Mouse (Mus musculus) T-helper 17 cell (primary cell): ENCODE results near the gene Galntl5.
"Not testable (repeated sequence)": the region's sequence is repeated elsewhere in the genome, so short reads cannot be mapped to it uniquely, and the experiment has no call there.

Experiments used
- in situ Hi-C, 2 experiments: fragments of 300-600 bp; cut with MboI, MseI; formaldehyde crosslinking; loops; 1 replicate in 1 of 2; 2 replicates in 1 of 2; pipeline ENCODE4 v1.15.1; 2025; ENCODE audit warnings: high pct_unique_total_duplicates in 2 of 2

Galntl5 gene

DNA sequence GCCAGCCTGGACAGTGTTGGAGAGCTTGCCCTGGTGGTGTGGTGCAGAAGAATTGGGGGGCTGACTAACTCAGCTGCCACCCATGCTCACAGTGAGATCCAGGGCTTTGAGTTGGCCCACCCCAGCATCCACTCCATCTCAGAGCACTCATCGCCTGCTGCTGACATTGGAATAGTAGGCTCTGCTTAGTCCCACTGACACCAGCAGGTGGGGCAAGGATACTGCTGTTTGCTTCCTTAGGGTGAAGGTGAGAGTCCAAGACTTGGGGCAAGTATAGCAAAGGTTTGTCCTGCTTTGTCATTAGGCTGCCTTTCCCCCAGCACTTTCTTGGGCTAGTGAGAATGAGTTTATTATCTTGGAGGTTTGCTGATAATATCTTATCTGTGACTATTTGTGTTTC, 7.5 kb downstream of the Galntl5 start:
- in situ Hi-C loops = loop anchor here in 1 of 2 experiments (10.0 kb wide), 2 partner anchors 556 to 646 kb away; no protein-coding TSS in a partner anchor

DNA sequence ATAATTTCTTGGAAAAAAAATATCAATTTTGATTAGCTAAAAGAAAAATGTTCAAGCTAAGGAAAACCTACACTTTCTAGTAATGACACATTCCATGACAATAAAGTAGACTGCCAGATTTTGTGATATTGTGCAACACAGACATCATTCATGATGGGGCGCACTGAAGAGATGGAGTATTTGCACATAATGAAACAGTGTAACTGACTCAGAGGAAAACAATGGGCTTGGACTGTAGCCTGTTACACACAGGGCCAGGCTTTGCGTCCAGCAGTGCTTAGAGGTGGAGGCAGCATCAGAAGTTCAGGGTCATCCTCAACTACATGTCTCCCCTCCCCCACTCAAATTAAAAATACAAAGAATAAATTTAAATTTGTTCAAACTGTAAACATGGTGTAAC, 9.3 kb downstream of the Galntl5 start:
- in situ Hi-C loops = no loop called here

DNA sequence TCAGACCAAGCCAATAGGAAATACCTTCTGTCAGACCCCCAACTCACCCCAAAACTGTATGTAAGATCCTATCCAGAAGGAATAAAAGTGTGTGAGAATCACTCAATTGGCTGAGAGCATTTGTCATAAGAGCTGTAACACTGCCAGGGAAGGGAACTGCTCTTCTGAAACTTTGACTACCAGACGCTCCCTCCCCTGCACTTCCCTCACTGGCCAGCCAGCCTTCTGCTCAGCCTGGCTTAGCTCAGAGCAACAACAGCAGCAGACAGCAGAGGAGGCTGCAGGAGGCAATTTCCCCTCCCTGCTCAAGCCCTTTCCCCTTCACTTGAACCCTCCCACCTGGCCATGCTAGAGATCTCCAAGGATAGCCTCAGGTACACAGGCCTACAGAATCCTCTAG, 30.6 kb downstream of the Galntl5 start:
- in situ Hi-C loops = loop anchor here in 1 of 2 experiments (5.0 kb wide), 1 partner anchor 455 kb away; the partner anchor contains the start of gene Crygn

DNA sequence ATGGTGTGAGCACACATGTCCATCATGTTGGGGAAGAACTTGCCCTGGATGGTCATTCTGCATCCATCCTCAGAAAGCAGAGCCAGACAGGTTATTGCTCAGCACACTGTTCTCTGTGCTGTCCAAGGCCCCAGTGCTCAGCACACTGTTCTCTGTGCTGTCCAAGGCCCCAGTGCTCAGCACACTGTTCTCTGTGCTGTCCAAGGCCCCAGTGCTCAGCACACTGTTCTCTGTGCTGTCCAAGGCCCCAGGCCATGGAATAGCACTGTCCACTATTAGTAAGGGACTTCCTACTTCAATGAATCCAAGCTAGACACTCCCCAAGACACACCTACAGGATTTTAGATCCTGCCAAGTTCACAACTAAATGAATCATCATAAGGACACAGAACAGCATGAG, 32.0 kb downstream of the Galntl5 start:
- in situ Hi-C loops = loop anchor here in 1 of 2 experiments (5.0 kb wide), 1 partner anchor 456 kb away; the partner anchor contains the start of gene Crygn

DNA sequence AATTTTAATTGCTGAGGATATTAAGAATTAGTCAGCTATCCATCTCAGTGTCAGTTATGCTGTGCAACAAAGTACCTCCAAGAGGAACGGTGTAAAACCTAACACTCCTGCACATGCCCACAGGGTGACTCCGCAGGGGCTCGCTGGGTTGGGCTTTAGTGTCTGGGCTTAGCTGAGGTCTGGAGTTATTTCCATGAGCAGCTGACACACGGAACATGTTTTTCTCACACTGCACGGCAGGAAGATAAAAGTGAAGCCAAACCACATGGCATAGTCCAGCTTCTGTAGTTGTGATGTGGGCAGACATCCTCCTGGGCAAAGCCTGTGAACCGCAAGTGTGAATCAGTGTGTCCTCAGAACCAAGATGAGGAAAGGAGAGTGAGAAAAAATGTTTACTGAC, 33.7 kb downstream of the Galntl5 start:
- in situ Hi-C loops = no loop called here

DNA sequence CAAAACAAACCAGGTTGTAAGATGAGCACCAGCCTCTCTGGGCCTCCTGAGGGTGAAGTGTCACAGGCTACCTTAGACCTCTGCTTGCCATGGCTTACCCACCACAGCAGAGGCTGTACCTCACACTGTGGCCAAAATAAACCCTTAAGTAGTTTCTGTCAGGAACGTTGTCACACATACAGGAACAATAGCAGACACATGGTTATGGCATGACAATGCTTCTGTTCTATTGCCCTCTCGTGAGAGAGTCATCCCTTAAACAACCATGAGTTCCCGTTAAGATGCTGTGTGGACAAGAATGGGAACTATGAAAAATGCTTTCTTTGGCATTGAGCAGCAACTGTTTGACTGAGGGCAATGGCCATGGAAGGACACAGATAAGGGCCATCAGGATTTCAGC, 40.3 kb downstream of the Galntl5 start, which contains the start of gene Galnt11:
TSS of gene Galnt11 (plus strand) at position 301 of the 400 bp plus-strand sequence.
- in situ Hi-C loops = no loop called here

DNA sequence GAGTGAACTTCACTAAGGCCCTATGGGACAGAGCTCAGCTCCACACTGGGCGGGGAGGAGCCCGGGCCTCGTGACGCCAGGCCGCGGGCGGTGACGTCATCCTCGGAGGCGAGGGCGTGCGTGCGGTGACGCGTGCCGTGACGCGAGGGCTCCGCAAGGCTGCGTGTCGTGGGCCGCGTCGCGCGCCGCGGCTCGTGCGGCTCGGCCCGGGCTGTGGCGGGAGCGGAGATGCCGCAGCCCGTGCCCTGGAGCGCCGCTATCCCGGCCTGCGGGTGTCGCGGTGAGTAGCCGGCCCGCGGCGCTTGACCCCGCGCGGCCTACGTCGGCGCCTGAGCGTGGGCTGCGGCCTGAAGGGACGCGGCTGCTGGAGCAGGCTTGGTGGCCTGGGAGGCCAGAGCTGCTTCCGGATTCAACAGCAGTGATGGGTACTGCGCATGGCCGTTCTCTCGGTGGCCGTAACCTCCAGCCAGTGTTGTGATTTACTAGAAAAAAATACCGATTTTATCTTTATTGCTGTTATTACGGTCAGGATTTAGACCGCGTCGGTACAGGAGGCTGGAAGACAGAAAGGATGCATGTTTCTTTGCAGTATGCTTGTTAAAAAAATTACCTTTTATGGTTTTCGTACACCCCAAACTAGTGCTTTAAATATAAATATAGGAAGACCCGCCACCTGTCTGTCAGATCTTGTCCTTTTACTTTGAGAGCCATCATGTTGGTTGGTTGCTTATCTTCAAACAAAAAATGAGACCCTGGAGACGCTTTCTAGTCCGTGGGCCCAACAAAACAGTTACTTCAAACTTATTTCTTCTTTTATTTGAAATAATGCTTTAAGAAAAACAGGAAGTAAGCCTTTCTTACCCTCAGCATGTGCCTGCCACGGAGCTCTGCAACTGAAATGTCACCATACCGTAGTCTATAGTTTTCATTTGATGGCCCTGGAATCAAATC, 41.8 kb downstream of the Galntl5 start, which contains the start of gene E130116L18Rik:
TSS of gene E130116L18Rik (minus strand) at position 402 of the 951 bp plus-strand sequence.
- in situ Hi-C loops = no loop called here

DNA sequence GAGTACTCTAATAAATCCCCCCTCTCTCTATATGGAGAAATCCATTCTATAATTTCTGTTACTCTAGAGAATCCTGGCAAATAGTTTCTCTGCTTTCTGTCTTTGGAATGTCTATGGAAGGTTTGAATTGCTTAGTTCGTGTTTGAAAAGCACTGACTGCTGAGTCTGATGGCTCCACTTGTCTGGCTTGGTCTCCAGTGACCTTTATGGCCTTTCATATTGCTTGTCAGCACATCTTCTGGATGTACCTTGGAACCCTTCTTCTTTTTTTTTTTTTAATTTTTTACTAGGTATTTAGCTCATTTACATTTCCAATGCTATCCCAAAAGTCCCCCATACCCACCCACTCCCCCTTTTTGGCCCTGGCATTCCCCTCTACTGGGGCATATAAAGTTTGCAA, 43.1 kb downstream of the Galntl5 start:
- in situ Hi-C loops = not testable (repeated sequence)

DNA sequence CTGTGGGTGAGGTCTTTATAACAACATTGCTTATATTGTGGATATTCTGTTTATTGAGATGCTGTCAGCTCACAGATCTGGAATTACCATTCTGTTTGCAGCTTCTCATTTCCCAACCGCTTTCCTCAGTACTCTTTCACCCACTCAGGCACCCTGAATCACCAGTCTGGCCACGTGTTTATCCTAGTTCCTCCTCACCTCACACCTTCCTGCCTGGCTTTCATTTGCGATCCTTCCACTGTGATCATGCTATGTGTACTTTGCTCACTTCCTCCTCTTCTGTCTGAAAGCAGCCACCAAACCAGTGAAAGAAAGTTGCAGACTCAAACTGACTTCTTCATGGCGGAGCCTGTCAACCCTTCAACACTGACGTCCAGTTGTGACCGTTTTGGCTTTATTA, 61.8 kb downstream of the Galntl5 start:
- in situ Hi-C loops = no loop called here

DNA sequence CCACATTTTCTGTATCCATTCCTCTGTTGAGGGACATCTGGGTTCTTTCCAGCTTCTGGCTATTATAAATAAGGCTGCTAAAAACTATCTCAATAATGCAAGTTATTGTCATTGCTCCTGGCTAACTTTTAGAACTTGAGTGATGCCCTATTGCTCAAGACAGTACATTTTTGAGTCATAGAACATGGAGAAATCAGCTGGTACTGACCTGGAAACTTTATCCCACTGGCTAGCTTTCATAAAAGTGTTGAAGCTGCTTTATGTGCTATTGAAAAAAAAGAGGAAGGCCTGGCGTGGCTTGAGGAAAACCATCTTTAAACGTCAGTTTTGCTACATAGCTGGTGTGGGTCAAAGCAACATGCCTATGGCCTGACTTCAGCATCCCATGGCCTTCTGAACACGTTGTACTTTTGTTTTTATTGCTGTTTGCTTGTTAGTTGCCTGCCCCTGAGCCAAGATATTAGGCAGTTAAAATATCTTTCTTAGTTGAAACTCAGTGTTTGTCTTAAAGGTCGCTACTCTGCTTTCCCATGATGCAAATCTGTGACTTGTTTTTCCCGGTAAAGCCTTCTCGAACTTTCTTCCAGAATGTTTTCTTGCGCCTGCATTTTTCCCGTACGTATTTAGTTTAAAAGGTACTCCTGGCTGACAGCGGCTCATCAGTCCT, 64.7 kb downstream of the Galntl5 start:
- in situ Hi-C loops = no loop called here

DNA sequence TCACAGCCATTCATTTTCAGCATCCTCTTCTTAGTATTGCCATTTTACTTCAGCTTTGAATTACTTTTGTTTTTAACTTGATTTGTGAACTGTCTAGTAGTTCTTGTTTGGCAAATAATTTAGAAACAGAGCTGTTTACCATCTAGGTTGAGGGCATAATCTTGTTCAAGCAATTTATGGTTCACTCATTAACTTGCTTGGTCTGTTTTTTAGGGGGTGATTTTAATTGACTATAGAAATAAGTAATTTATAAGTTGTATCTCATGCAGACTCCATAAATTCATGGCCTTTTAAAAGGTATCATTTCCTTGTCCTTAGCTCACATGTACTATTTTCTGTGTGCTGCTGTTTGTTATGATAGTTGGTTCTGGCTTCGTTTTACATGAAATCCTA, 65.2 kb downstream of the Galntl5 start:
- in situ Hi-C loops = no loop called here

DNA sequence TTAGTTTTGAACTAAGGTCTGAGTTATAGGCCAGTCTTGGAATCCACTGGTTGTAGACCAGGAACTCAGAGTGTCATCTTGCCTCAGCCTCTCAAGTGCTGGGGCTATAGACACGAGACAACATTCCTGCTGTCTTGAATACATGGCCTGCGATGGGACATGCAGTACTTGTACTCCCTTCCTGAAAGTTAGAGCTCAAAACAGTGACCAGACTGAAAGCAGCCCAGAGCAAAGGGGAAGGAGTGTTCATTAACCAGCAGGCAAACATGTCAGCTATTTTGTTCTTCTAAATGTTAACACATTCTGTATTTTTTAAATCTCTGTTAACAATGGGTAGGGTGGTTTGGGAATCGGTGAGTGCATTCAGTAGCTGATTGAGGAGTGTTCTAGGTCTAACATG, 65.8 kb downstream of the Galntl5 start:
- in situ Hi-C loops = no loop called here

DNA sequence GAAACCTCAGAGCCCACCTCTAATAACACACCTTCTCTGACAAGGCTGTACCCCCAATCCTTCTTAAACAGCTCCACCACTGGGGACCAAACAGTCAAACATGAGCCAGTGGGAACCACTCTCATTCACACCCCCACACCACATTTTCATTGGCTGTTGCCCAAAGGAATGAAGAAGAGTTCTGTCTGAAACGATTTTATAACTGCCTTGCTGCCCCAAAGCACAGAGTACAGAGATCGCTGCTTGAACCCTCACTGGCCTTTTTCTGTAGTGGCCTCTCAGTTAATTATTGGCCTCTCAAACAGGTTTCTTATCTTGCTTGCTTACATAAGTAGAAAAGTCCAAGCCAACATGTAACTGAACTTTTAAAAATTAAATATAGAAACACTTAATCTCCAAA, 71.2 kb downstream of the Galntl5 start:
- in situ Hi-C loops = no loop called here

DNA sequence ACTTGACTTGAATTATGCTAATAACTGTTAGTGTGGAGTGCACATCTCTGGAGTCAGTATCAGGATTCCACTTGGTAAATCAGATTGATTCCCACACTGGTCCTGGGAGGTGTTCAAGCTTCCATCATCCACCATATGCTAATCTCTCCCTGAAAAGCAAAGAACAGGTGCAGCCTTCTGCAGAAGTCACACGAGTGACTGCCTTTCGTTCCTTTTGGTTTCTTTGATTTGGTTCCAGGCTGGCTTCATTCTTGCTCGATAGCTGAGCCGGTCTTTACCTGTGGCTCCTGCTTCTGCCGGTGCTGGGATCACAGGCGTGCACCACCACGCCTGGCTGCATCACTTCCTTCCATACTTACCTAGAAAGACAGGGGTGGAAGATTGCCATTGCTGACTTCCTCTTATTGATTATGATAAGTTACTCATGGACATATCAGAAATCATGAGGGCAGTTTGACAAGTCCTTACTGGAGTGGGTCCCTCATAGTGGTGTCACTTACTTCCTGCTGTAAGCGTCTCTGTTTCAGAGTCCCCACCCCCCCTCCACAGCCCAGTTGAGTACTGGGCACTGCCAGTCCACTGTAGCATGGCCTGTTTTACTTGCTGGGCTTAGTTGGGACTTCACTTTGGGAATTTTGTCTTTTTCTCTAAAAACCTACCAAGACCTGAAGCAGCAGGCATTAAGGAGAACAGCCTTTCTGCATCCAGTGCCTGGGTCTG, 71.7 kb downstream of the Galntl5 start:
- in situ Hi-C loops = no loop called here

DNA sequence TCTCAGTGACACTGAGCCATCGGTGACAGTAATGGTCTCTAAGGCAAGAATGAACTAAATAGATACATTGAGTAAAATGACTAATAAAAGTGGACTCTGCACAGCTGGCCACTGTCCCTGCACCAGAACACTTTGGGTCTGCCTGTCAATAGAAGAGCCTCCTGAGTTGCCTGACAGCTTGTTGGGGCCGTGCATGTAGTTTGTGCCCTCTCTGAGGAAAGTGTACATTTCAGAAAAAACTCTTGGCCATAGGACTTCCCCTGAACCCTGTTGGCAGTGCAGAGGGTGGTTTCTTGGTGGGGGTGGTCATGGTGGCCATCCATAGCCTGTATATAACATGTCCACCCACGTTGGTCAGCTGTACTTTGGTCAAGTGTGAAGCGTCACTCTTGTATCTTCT, 73.2 kb downstream of the Galntl5 start:
- in situ Hi-C loops = no loop called here

DNA sequence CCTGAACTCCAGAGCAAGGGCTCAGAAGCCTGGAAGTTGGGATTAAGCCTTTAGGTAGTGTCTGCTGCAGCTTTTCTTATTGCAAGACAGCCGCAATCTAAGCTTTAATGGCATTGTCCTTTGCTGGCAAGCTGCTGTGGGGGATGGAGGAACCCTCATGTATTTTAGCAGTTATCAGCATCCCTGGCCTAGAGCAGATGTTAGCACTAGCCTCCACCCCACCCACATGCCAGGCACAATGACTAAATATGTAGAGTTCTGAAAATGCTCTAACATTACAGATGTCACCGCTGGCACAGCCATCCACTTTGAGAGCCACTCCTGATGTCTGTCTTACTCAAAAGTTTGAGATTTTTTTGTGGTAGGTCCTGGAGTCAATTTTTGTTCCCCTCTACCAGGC, 75.4 kb downstream of the Galntl5 start:
- in situ Hi-C loops = no loop called here

DNA sequence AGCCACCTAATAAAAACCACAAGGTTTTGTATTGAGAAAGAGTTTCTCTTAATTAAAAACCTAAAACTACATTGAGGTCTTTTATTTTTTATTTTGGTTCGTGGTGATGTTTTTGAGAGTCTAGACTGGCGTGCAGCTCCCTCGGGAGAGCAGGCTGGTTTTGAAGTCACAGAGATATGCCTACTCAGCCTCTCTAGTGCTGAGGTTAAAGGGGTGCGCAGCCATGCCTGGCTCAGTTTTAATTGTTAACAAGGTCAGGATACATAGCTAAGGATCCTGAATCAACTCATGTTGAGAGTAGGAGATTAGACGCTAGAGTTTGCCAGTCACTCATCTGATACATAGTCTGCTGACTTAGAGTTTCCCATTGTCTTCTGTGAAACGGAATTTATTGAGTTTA, 80.2 kb downstream of the Galntl5 start:
- in situ Hi-C loops = no loop called here

DNA sequence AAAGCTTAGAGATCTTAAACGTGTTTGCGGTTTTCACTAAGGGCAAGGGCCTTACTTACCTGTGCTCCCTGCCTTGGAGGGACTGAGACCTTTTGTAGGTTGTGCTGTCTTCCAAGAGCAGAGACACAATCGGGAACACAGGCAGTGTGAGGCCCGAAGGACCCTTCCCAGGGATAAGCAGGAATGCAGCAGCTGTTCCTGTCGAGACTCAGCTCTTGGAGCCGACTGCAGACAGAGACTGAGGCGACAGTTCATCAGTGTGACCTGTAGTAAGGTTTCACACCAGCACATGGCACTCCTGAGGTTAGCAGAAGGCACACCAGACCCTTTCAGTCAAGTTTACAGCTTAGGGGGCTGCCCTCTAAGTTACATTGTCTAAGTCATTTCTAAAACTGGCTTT, 81.0 kb downstream of the Galntl5 start:
- in situ Hi-C loops = no loop called here

DNA sequence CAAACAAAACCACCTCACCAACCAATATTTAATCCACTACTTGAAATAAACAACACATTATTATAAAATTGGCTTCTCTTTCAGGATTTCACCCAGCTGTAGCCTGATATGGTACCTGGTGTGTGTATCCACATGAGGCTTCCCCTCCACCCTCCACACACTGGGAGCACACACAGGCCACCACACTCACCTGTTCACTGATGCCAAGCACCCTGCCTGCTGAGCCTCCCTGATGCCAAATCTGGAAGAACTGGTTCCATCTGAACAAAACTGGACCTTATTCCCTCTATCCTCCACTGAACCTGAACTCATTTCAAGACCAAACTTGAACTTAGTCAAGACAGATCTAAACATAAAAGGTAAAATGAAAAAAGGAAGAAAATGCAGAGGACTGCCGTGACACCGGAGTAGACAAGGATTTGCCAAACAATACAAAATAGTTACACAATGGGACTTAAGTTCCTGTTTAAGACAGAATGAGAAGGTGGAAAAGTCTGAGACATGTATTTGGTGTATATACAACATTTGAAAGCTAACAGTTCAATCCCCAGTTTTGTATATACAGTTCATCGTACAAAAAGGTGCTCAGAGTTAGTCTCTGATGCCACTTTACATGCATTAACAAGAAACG, 87.1 kb downstream of the Galntl5 start:
- in situ Hi-C loops = no loop called here
